Mouse (Mus musculus) hindbrain, embryonic 16.5 days (tissue): ENCODE data around the gene Gm4767. TPM values are rescaled to one million over a fixed set of nuclear protein-coding genes. Genes with fewer than 3 reads are reported as not detected.
"Not testable (repeated sequence)": the region's sequence is repeated elsewhere in the genome, so short reads cannot be mapped to it uniquely, and the experiment has no call there.

Experiments
- ATAC-seq: fragments of 200-750 bp; cut with Nextera tagmentation; 2 replicates; pipeline ENCODE4 v1.8.0; 2017; ENCODE audit warnings: moderate TSS enrichment, moderate library complexity
- H3K27ac ChIP-seq: fragments of 300-500 bp; sonication (generic); 2 replicates; pipeline ENCODE4 v1.5.1; 2014; ENCODE audit warnings: low read depth, mild to moderate bottlenecking, control low read depth, low read length, moderate library complexity
- H3K27me3 ChIP-seq: fragments of 300-500 bp; sonication (generic); replicated peaks from 2 replicates; pipeline ENCODE4 v1.6.1; 2014; ENCODE audit warnings: low read length; ENCODE audit not compliant: control insufficient read depth, insufficient read depth
- H3K36me3 ChIP-seq: fragments of 300-500 bp; sonication (generic); 2 replicates; pipeline ENCODE4 v1.6.1; 2014; ENCODE audit warnings: mild to moderate bottlenecking, low read length, moderate library complexity, mixed read lengths; ENCODE audit not compliant: control insufficient read depth, insufficient read depth
- H3K4me1 ChIP-seq: fragments of 300-500 bp; sonication (generic); 2 replicates; pipeline ENCODE4 v1.6.1; 2014; ENCODE audit warnings: low read depth, low read length; ENCODE audit not compliant: control insufficient read depth, insufficient read depth
- H3K4me2 ChIP-seq: fragments of 300-500 bp; sonication (generic); 2 replicates; pipeline ENCODE4 v1.6.1; 2014; ENCODE audit warnings: mild to moderate bottlenecking, low read length, control low read depth, moderate library complexity
- H3K4me3 ChIP-seq: fragments of 300-500 bp; sonication (generic); 2 replicates; pipeline ENCODE4 v1.5.1; 2014; ENCODE audit warnings: mild to moderate bottlenecking, low read length, control low read depth, moderate library complexity
- H3K9ac ChIP-seq: fragments of 300-500 bp; sonication (generic); 2 replicates; pipeline ENCODE4 v1.6.1; 2014; ENCODE audit warnings: low read depth, mild to moderate bottlenecking, control low read depth, low read length, moderate library complexity
- H3K9me3 ChIP-seq: fragments of 300-500 bp; sonication (generic); 2 replicates; pipeline ENCODE4 v1.6.1; 2014; ENCODE audit warnings: mild to moderate bottlenecking, low read length, moderate library complexity; ENCODE audit not compliant: control insufficient read depth
- WGBS: fragments of 180-500 bp; shearing (Covaris S2); extraction: QIAGEN DNeasy Blood & Tissue Kit; methylation state at CpG from one replicate; pipeline ENCODE4 v1.1.7; 2014; 5-methylcytosine and 5-hydroxymethylcytosine counted together
- polyA plus RNA-seq: library from polyadenylated mRNA; unstranded; fragments of >200 nt; fragmentation: Nextera tagmentation; extraction: Ambion mirVana; gene quantifications from 2 replicates; pipeline ENCODE4 v1.2.1, GENCODE M21; 2015

Gm4767 gene
- 2.9 TPM in 2 replicates for polyA plus RNA-seq

DNA sequence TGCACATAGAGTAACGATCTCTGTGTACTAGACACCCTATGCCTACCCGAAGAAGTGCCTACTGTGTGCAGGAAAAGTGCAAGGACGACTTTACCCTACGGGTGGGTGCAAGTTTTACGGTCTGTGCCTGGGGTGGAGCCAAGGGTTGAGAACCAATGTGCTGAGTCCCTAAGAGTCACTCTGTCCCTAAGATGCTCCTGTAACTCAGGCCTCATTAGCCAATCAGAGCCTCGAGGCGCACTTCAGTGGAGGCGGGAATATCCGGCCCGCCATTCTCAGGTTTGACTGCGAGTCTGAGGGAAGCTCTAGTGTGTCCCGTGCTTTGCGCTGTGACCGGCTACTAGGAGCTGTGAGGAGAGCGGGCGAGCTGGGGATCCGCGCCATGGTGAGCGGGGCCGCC is at the start of gene Gm4767:
Gm4767 (plus strand) TSS at position 288 of the 400 bp plus-strand sequence.
- H3K9me3 ChIP-seq, H3K4me2 ChIP-seq, H3K36me3 ChIP-seq, H3K27me3 ChIP-seq, H3K4me1 ChIP-seq, H3K9ac ChIP-seq, H3K4me3 ChIP-seq, H3K27ac ChIP-seq, ATAC-seq: not testable (repeated sequence)
- 32% methylated on average over 12 of the region's 20 CpGs for WGBS

DNA sequence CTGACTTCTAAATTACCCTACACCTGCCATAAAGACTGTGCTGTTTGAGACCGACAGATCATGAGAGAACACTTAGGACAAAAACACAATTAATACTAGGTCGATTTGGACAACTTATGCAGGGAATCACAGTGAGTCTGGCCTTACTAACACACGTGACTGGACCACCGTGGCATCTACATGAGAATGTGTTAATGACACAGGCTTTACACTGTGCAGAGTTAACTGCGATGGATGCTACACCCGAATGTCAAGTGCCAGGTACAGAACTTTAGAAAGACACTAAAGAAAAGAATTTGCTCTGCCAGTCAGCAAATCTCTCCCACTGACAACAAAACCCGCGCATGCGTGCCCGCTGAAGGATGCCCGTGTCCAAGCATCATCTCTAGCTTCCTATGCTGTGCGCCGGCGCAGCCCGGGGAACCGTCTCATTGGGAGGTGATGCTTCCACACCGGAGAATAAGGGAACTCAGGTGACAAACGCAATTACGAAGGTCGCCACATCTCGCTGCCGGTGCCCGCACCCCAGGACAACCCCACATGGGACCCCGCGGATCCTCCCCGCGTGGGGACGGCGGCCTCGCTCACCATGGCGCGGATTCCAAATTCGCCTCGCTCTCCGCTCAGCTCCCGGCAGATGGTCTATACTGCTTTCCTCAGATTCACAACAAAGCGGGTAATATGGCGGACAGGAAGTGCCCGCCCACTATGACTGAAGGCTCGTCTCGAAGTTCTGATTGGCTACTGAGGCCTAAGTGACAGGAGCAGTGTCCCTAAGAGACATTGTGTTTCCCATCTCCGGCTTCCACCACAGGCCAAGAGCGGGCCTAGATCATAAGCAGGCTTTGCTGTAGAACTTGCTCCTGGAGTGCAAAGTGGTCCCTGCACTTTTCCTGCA is 41.2 kb upstream of the Gm4767 start, which contains the start of gene Gm3055:
Gm3055 (minus strand) TSS at position 656 of the 898 bp plus-strand sequence.
- not testable (repeated sequence) for H3K4me2 ChIP-seq, H3K27ac ChIP-seq, H3K27me3 ChIP-seq, H3K36me3 ChIP-seq, H3K4me1 ChIP-seq, H3K9me3 ChIP-seq, H3K4me3 ChIP-seq, H3K9ac ChIP-seq
- ATAC-seq = peak; percentile 99
- no CpG with 5 or more reads among the region's 43 CpGs for WGBS

DNA sequence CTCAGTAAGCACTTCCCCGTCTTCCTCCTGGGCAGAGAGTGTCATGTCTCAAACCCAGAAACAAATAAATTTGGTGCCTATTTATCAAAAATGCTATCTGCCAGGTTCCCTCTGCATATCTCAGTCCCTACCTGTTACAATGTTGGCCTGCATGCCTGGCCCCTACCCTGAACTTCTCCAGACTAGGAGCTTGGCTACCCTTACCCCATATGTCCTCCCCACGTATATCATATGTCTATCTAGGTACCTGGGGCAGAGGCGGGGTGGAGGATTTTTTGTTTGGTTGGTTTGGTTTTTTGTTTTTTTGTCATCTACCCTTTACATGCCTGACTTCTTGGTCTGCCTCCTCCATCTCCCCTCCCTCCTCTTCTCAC is 40.6 kb upstream of the Gm4767 start:
- not testable (repeated sequence) for H3K27ac ChIP-seq, H3K4me2 ChIP-seq, H3K4me1 ChIP-seq, H3K9ac ChIP-seq, H3K9me3 ChIP-seq, H3K36me3 ChIP-seq, H3K4me3 ChIP-seq, H3K27me3 ChIP-seq
- WGBS = no CpG with 5 or more reads among the region's 3 CpGs
- ATAC-seq = peak; percentile 56

DNA sequence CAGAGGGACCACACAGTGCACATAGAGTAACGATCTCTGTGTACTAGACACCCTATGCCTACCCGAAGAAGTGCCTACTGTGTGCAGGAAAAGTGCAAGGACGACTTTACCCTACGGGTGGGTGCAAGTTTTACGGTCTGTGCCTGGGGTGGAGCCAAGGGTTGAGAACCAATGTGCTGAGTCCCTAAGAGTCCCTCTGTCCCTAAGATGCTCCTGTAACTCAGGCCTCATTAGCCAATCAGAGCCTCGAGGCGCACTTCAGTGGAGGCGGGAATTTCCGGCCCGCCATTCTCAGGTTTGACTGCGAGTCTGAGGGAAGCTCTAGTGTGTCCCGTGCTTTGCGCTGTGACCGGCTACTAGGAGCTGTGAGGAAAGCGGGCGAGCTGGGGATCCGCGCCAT is 34.2 kb downstream of the Gm4767 start:
- H3K9me3 ChIP-seq, H3K4me2 ChIP-seq, H3K4me3 ChIP-seq, H3K27ac ChIP-seq, H3K9ac ChIP-seq, H3K4me1 ChIP-seq, H3K27me3 ChIP-seq, H3K36me3 ChIP-seq: not testable (repeated sequence)
- peak; percentile 54; the same call in 1 of the 2 replicates for ATAC-seq
- no CpG with 5 or more reads among the region's 18 CpGs for WGBS

DNA sequence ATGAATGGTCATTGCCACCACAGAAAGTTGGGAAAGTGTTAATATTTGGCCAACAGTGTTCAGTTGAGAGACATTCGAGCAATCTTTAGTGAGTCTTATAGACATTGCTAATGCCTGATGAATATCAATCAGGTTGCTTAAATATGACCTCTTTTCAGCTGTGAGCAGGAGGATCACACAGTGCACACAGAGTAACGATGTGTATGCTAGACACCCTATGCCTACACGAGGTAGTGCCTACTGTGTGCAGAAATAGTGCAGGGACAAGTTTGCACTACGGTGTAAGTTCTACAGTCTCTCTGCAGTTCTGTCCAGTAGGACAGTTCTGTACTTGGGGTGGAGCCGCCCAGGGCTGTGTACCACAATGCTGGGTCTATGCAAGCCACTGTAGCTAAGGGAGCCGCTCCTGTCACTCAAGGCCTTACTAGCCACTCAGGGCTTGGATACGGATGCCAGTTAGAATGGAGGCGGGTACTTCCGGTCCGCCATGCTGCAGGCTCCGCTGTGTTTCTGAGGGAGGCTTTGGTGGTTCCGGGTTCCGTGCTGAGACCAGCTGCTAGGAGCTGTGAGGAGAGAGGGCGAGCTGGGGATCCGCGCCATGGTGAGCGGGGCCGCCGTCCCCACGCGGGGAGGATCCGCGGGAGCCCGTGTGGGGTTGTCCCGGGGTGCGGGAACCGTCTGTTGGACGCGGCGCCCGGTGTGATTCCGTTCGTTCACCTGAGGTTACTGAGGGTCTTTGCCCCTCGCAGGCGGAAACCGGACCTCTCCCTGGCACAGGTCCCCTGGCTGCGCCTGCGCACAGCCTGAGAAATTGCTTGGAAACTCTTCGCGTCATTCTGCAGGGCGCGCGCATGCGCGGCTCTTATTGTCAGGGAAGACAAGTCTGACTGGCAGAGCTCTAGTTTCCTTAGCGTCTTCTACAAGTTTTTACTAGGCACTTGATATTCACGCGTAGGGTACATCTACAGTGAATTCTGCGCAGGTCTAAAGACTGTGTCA is 51.7 kb downstream of the Gm4767 start, which contains the start of gene Gm32687:
Gm32687 (plus strand) TSS at position 526 of the 999 bp plus-strand sequence.
- WGBS = 25% methylated on average over 3 of the region's 49 CpGs
- not testable (repeated sequence) for H3K9me3 ChIP-seq, H3K36me3 ChIP-seq, H3K27ac ChIP-seq, H3K9ac ChIP-seq, H3K4me1 ChIP-seq, H3K27me3 ChIP-seq, H3K4me3 ChIP-seq
- 0 out of 2 replicates have a peak within 1 kb of the TSS, but pooled peaks have one; percentile 20 for H3K4me2 ChIP-seq
- ATAC-seq = peak; percentile 100

Other genes with a start within 250 kb of the Gm4767 start
- 40.9 and 50.2 TPM in 2 replicates for gene Tle2, start 237.6 kb upstream of the Gm4767 start, polyA plus RNA-seq
- gene Tle6, start 211.1 kb upstream of the Gm4767 start, polyA plus RNA-seq = 9.0 and 9.2 TPM in 2 replicates
- gene BC025920, start 205.9 kb upstream of the Gm4767 start, polyA plus RNA-seq = 1.6 and 2.3 TPM in 2 replicates
- gene Sirt6, start 184.4 kb upstream of the Gm4767 start, polyA plus RNA-seq = 35.8 and 46.0 TPM in 2 replicates
- 18.2 and 19.2 TPM in 2 replicates for gene Ankrd24, start 183.6 kb upstream of the Gm4767 start, polyA plus RNA-seq
- 6.2 and 6.6 TPM in 2 replicates for gene Gm10778, start 163.1 kb upstream of the Gm4767 start, polyA plus RNA-seq
- gene Zfp433, start 107.4 kb upstream of the Gm4767 start, polyA plus RNA-seq = 14.4 and 16.1 TPM in 2 replicates
- gene Gm3055, start 41.0 kb upstream of the Gm4767 start, polyA plus RNA-seq = 14.4 and 14.9 TPM in 2 replicates
- gene Gm32687, start 51.7 kb downstream of the Gm4767 start, polyA plus RNA-seq = 10.8 TPM in 2 replicates
- 4.9 and 8.3 TPM in 2 replicates for gene Zfp781, start 118.3 kb downstream of the Gm4767 start, polyA plus RNA-seq
- gene Zfp873, start 235.9 kb downstream of the Gm4767 start, polyA plus RNA-seq = 12.2 and 15.0 TPM in 2 replicates